28 mouse cellular contexts compared by ENCODE assay signal in the genomic region with DNA sequence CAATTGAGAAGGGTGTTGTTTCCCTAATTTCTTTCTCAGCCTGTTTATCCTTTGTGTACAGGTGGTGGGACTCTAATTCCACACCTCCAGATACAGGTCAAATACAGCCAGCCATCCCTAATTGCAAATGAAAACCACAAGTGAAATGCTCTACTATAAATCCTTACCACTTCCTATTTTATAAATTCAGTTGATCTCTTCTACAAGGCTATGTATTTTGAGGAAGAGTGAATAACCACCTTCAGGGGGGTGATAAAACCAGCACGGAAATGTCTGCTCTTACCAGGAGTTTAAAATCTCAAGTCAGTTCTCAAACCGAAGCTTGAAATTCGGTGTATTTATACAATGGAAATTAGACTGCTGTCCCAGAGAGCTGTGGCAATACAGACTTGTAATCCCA.
"Had no signal": no experiment of that assay in that cellular context is flagged by ENCODE, and none has a peak within 500 bp of the region (broad histone marks: within the 10 kb centered on the region; RNA-seq: fewer than 3 reads in every experiment).

No protein-coding gene starts in this region.

- H3K9ac ChIP-seq: heart, embryonic 13.5 days; heart, embryonic 15.5 days; hindbrain, embryonic 12.5 days; hindbrain, embryonic 14.5 days; intestine, embryonic 15.5 days; kidney, embryonic 15.5 days; limb, embryonic 13.5 days; limb, embryonic 15.5 days had no signal

- H3K36me3 ChIP-seq: heart, embryonic 13.5 days; heart, embryonic 15.5 days; hindbrain, embryonic 10.5 days; hindbrain, embryonic 12.5 days; intestine, embryonic 15.5 days; kidney, embryonic 15.5 days; limb, embryonic 13.5 days; limb, embryonic 15.5 days had no signal

- H3K4me3 ChIP-seq: gastrocnemius, adult 2 months; heart, adult 2 months; heart, embryonic 13.5 days; heart, embryonic 15.5 days; hindbrain, embryonic 10.5 days; hindbrain, embryonic 12.5 days; intestine, embryonic 15.5 days; kidney, embryonic 15.5 days; limb, embryonic 13.5 days; limb, embryonic 15.5 days had no signal

- H3K9me3 ChIP-seq: heart, embryonic 13.5 days; heart, embryonic 15.5 days; hindbrain, embryonic 10.5 days; hindbrain, embryonic 12.5 days; intestine, embryonic 15.5 days; kidney, embryonic 15.5 days; limb, embryonic 13.5 days; limb, embryonic 15.5 days had no signal

- H3K4me1 ChIP-seq: heart, embryonic 13.5 days; heart, embryonic 15.5 days; hindbrain, embryonic 10.5 days; hindbrain, embryonic 12.5 days; intestine, embryonic 15.5 days; kidney, embryonic 15.5 days; limb, embryonic 13.5 days; limb, embryonic 15.5 days had no signal

- H3K4me2 ChIP-seq: heart, embryonic 11.5 days; heart, embryonic 13.5 days; heart, embryonic 15.5 days; hindbrain, embryonic 12.5 days; hindbrain, embryonic 14.5 days; intestine, embryonic 15.5 days; kidney, embryonic 15.5 days; limb, embryonic 13.5 days; limb, embryonic 15.5 days had no signal

- H3K27ac ChIP-seq: gastrocnemius, adult 2 months; heart, adult 2 months; heart, embryonic 13.5 days; heart, embryonic 15.5 days; hindbrain, embryonic 10.5 days; hindbrain, embryonic 12.5 days; hindbrain, embryonic 14.5 days; intestine, embryonic 15.5 days; kidney, embryonic 15.5 days; kidney, postnatal 0 days; limb, embryonic 13.5 days; limb, embryonic 15.5 days had no signal

- H3K27me3 ChIP-seq: heart, embryonic 15.5 days; hindbrain, embryonic 12.5 days; intestine, embryonic 15.5 days; kidney, embryonic 15.5 days; limb, embryonic 13.5 days; limb, embryonic 15.5 days had no signal

- ATAC-seq: hindbrain, embryonic 16.5 days; inflammation-experienced regulatory T-cells, adult 6 months; intestine, embryonic 15.5 days; intestine, postnatal 0 days had no signal

- DNase-seq: gastrocnemius, adult 2 months; gastrocnemius, postnatal 10 days; gastrocnemius, postnatal 25 days; heart, adult 11 months; heart, adult 2 months; heart, postnatal 14 days; heart, postnatal 36 days; kidney, adult 18-20 months; kidney, adult 9 months; kidney, postnatal 14 days; kidney, postnatal 36 days; layer of hippocampus, adult 9-11 months; layer of hippocampus, postnatal 36 days; left cerebral cortex, postnatal 4 days had no signal
